Mouse (Mus musculus) kidney, postnatal 25 days (tissue): ENCODE data around the gene Hic2.

Experiments
- DNase-seq, 2 experiments: peaks; one replicate each; pipeline ENCODE4 v3.0.0; 2021; ENCODE audit warnings: mixed read lengths in 2 of 2

Hic2 gene

DNA sequence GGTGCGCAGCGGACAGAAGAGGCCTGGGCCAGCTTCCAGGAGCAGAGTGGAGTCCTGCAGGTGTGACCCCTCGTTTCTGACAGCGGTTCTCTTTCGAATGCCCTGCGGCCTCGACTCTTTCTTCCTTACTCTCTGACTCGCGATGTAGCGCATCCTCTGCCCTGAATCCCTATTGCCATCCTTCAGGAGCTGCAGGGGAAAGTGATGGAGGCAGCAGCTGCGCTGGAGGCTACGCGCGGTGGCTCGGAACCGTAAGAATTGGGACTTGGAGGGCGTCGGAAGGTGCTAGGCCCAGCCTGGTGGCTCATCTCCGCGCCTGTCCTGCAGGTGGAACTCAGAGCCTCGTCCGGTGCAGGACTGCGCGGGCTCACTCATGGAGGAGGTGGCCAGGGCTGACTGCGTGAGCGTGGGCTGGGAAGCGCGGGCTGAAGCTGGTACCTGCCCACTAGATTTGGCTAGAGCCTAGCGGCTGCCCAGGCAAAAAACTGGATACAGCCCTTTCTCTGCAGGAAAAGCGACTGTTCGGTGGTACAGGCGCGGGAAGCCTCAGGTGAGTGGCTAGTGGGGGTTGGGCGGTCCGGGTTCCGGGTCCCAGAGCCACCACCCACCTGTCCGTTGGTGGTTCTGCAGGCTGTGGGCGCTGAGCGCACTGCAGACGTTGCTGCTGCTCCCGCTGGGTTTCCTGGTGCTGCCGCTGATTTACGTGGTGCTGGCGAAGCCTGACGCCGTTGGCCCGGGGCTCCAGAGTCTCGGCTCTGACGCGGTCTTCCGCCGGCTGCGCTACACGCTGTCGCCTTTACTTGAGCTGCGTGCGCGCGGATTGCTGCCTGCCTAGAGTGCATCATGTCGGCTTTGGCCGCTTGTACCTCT, 44.2 kb downstream of the Hic2 start:
- peak in 1 of 2 experiments; percentile 21 for DNase-seq

DNA sequence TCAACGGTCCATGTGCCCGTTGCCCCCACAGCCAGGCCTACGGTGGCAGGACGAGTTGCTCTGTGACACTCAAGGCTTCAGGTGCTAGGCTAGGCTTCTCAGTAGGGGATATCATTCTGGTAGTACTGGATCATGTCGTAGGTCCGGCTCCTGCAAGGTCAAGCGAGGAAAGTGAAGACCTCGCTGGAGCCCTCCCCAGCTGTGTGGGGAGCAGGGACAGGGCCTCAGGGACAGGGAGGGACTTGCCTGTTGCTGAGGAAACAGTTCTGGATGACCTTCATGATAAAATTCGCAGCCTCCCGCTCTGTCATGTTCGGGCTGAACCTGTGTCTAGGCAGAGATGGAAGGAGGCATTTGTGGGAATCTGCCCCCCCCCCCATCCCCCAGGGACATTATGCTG, 47.1 kb downstream of the Hic2 start:
- DNase-seq, result no peak

- DNase-seq, result no peak
Measured at GRCm38 (mm10) chr16:17283151-17283550, 49.8 kb downstream of the Hic2 start.

GRCm38 (mm10) chr16:17287103-17287502, 53.7 kb downstream of the Hic2 start:
- no peak for DNase-seq

DNA sequence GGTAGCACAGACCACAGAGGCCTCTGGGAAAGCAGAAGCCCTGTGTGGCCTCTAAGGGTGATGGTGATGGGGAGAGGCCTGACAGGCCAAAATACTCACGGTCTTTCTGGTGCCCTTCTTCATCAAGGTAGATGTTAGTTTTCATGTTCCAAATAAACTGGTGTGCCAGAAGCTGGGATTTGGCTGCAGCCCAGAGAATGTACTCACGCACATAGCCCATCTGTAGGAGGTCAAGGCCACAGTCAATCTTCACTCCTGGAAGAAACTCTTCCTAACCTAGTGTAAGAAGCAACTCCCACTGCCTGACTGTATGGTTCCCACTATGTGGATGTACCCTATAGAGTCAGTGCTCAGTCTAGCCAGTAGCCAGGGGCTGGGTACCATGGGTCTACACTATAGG, 57.6 kb downstream of the Hic2 start:
- no peak for DNase-seq

- DNase-seq, result peak; percentile 60 to 86
Measured at GRCm38 (mm10) chr16:17292751-17293150, 59.4 kb downstream of the Hic2 start.

DNA sequence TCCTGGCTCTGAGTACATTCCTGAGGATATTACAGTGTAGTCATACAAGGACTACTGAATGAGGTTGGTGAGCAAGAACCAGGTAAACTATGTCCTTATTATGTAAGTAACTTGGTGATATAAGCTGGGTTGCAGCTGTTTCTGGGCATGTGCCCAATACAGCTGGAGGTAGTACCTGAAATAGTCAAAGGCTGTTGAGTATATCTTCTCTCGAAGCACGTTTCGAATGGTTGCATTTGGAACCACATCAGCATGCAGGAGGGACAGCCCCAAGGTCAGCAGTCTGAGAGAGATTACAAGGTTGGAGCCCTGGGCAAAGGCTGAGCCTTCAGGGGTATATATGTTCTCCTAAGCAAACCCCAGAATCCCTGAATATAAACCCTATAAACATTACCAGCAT, 67.4 kb downstream of the Hic2 start:
- DNase-seq, result no peak

GRCm38 (mm10) chr16:17303521-17304245, 70.3 kb downstream of the Hic2 start:
- no peak for DNase-seq

DNA sequence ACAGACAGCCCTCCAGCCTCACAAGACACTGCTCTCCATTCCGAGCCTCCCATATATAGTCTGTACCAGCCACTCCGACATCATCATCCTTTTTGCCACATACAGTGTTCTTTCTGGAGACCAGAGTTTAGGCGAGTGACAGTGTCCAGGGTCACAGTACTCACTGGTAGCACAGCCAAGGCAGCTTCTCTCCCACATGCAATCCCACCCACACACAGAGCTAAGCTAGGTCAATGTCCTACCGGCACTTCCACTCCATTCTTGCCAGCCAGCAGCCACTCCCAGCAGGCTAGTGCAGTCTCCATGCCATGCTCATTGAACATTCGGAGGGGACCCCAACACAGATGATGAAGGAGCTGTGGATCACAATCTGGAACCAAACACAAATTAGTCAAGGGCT, 74.1 kb downstream of the Hic2 start:
- DNase-seq, result no peak

- no peak for DNase-seq
Measured at GRCm38 (mm10) chr16:17309036-17309435, 75.7 kb downstream of the Hic2 start.

DNA sequence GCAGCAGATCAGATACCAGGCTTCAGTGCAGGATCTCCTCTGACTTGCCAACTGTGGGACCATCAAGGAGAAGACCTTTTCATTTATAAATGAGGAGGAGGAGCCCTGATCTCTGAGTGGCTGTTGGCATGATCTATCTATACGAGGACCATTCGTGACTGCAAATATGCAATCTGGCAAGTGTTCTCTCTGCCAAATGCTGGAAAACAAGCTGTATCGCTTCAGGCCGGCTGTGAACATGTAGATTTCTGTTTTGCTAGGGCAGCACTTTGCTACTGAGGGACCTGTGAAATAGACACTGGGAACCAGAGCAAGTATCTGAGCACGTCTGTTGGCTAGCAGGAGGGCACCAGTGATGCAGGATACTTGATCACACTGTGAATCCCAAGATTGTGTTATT, 79.2 kb downstream of the Hic2 start:
- no peak for DNase-seq
